Mouse (Mus musculus): Measurements from ENCODE around the gene Cyp2d40. TPM values are rescaled to one million over a fixed set of nuclear protein-coding genes. Genes with fewer than 3 reads are reported as not detected.

Cyp2d40 gene
- not detected in 2 replicates for polyA plus RNA-seq (2015; fragmentation: Nextera tagmentation; extraction: Ambion mirVana)

DNA sequence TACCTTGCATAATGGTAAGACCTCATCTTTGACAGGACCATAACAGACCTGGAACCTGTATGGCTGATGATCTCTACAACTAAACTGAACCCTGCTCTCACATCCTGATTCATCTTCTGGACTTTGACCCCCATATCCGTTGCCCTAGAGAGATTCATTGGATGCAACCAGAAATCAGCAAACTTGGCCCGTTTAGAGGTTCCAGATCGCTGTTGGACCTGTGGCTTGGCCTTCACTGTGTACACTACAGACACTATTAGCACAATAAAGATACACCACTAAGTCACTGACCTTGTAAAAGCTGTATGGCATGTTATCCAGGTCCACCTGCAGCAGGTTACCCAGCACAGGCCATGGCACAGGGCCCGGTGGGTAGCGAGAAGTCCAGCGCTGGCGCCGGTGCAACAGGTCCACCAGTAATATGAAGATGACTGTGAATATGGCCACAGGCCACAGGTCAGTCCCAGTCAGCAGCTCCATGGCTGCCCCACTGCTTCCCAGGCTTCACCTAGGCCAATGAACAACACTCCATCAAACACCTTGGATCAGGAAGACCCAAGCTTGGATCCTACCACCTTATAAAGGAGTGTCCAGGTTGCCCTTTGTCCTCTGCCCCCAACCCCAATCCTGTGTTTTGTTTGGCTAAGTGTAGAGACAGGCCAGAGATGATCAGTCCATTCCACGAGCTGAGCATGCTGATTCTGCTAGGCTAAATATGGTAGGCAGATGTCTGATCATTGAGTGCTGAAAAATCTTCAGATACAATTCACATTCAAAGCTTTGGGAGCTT is at the start of gene Cyp2d40:
Gene Cyp2d40, minus strand, starts transcription at position 553 of the 790 bp plus-strand sequence.
- no peak for ATAC-seq (replicated peaks; ENCODE audit: insufficient number of reproducible peaks, insufficient read depth, low FRiP score, low read depth)
- H3K4me1 ChIP-seq (replicated peaks): no peaks in the 10 kb centered on the region
- no peak within 1 kb of the TSS for H3K27ac ChIP-seq
- no peaks in the 10 kb centered on the region for H3K36me3 ChIP-seq
- WGBS: 84% methylated on average over 9 of the region's 9 CpGs
- H3K27me3 ChIP-seq: no peaks in the 10 kb centered on the region
- H3K9me3 ChIP-seq (replicated peaks): no peaks in the 10 kb centered on the region
- H3K4me3 ChIP-seq: no peak within 1 kb of the TSS
- no peak within 1 kb of the TSS for H3K4me2 ChIP-seq
- no peak within 1 kb of the TSS for H3K9ac ChIP-seq

DNA sequence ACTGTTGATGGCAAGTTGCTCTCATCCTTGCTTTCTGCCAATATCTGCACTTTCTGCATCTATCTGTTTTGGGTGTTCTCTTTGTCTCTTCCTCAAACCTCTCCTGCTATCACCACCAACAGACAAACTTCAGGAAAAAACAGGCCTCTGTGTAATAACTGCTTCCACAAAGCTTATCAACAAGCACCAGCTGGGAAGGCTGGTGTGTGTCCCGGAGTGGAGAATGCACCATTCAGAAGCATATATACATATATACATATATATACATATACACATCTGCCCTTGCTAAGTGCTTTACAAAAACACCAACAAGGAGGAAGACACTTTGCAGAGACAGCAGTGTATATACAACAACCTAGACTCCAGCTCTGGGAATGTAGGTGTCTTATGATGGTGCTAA is 46.6 kb upstream of the Cyp2d40 start:
- Histone ChIP-seq H3K36me3 (peaks cover 8% of the 10 kb centered on the region), H3K27me3 (no peaks in the 10 kb centered on the region), H3K4me2 (no peak overlapping the region), H3K4me3 (no peak overlapping the region), H3K4me1 (replicated peaks) (no peaks in the 10 kb centered on the region), H3K9ac (no peak overlapping the region), H3K9me3 (replicated peaks) (no peaks in the 10 kb centered on the region), H3K27ac (no peak overlapping the region)
- 58% methylated on average over 1 of the region's 1 CpGs for WGBS
- ATAC-seq (replicated peaks; ENCODE audit: insufficient number of reproducible peaks, insufficient read depth, low FRiP score, low read depth): no peak

DNA sequence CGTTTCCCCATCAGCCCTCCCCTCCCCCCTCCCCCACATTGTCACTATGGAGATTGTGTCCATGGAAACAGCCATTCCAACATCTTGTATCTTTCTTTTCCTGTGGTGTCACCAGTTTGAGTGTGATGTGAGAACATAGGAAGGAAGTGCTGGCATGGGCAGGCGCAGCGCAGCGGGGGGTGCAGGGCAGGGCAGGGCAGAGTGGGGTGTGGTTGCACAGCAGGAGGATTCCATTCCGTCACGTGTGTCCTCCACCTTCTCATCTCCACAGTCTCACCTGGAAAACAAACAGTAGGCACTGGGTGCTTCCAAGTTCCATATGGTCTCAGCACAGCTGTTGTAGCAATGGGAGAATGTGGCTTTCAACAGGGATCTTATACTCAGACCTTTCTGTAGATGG is 45.5 kb upstream of the Cyp2d40 start:
- Histone ChIP-seq H3K4me1 (replicated peaks) (no peaks in the 10 kb centered on the region), H3K9me3 (replicated peaks) (no peaks in the 10 kb centered on the region), H3K27ac (no peak overlapping the region), H3K4me3 (no peak overlapping the region), H3K27me3 (no peaks in the 10 kb centered on the region), H3K36me3 (peaks cover 8% of the 10 kb centered on the region), H3K9ac (no peak overlapping the region), H3K4me2 (no peak overlapping the region)
- 74% methylated on average over 6 of the region's 6 CpGs for WGBS
- no peak for ATAC-seq (replicated peaks; ENCODE audit: insufficient number of reproducible peaks, insufficient read depth, low FRiP score, low read depth)

DNA sequence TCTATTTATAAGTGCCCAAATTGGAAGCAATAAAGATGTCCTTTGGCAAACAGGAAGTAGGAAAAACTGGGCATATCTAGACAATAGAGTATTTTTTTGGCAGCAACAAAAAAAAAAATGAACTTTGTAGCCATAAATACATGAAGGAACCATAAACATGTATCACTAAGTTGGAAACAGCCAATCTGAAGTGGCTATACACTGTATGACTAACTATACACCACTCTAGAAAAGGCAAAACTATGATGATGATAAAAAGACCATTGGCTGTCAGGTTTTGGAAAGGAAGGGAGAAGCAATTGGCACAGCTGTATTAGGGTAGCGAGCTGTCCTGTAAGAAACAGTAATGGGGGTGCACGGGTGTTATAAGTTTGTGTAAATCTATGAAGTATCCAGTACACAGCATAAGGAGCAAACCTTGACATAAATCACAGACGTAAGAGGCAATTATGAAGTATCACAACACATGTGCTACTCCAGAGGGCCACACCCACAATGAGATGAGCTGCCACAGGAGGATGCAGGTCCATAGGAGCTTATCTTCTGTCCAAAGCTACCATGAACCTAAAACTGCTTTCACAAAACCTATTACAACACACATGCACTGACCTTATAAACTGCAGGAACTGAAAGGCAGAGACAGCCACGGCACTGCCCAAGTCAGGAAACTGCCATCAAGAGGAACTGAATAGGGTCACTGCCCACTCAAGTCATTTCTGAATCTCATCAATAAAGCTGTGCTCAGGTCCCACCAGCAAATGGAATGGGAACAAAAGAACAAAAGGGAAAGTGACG is 43.2 kb upstream of the Cyp2d40 start:
- Histone ChIP-seq H3K36me3 (peaks cover 8% of the 10 kb centered on the region), H3K4me2 (no peak overlapping the region), H3K27ac (no peak overlapping the region), H3K4me3 (no peak overlapping the region), H3K4me1 (replicated peaks) (no peaks in the 10 kb centered on the region), H3K27me3 (no peaks in the 10 kb centered on the region), H3K9ac (no peak overlapping the region), H3K9me3 (replicated peaks) (no peaks in the 10 kb centered on the region)
- ATAC-seq (replicated peaks; ENCODE audit: insufficient number of reproducible peaks, insufficient read depth, low FRiP score, low read depth): no peak
- WGBS: 81% methylated on average over 5 of the region's 5 CpGs

DNA sequence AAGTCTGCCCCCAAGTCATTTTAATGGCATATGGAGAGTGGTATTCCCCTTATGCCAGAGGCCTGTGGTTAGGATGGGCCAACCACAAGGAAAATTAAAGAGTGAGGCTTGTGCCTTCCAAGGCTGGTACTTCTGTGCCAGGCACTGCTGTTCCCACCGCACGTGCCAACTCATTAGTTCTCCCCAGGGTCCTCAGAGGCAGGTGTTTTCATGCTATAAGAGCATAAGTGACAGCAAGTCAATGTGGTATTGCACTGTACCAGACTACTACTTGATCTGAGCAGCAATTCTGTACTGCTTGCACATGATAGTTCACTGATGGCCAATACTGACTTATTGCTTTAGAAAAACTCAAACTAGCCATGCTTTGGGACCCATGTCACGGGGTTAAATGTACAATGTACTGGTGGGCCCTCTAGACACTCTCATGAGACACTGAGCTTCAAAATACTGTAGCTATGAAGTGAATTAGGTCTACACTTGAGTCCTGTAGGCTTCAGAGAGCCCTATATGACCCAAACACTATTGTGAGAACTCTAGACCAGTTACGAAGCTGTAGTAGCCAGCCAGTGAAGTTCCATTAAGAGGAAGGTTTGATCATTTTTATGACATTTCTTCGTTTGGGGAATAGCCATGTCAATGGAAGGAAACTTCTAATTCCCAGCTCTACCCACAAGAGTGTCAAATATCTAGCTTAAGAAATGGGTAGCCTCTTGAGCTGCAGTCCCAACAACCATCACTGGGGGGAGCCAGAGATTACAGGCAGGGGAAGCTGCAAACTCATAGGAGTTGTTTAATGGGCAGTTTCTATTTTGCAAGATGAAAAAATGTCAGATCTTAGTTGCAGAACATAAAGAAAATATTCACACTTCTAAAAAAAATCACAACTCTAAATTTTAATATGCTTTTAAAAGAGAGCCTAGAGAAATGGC is 41.0 kb upstream of the Cyp2d40 start:
- H3K36me3 ChIP-seq: no peaks in the 10 kb centered on the region
- H3K4me1 ChIP-seq (replicated peaks): no peaks in the 10 kb centered on the region
- no peak overlapping the region for H3K9ac ChIP-seq
- H3K4me2 ChIP-seq: no peak overlapping the region
- no peaks in the 10 kb centered on the region for H3K9me3 ChIP-seq (replicated peaks)
- no peaks in the 10 kb centered on the region for H3K27me3 ChIP-seq
- no peak overlapping the region for H3K27ac ChIP-seq
- no peak overlapping the region for H3K4me3 ChIP-seq
- WGBS: 71% methylated on average over 5 of the region's 5 CpGs
- ATAC-seq (replicated peaks; ENCODE audit: insufficient number of reproducible peaks, insufficient read depth, low FRiP score, low read depth): no peak

- no peak for ATAC-seq (replicated peaks; ENCODE audit: insufficient number of reproducible peaks, insufficient read depth, low FRiP score, low read depth)
- H3K4me1 ChIP-seq (replicated peaks): no peaks in the 10 kb centered on the region
- H3K36me3 ChIP-seq: no peaks in the 10 kb centered on the region
- WGBS: 64% methylated on average over 3 of the region's 3 CpGs
- H3K9ac ChIP-seq: no peak overlapping the region
- no peak overlapping the region for H3K4me2 ChIP-seq
- no peaks in the 10 kb centered on the region for H3K9me3 ChIP-seq (replicated peaks)
- no peak overlapping the region for H3K27ac ChIP-seq
- H3K27me3 ChIP-seq: no peaks in the 10 kb centered on the region
- no peak overlapping the region for H3K4me3 ChIP-seq
Measured at GRCm38 (mm10) chr15:82795936-82796440, 32.0 kb upstream of the Cyp2d40 start.

GRCm38 (mm10) chr15:82794277-82794676 is 30.3 kb upstream of the Cyp2d40 start, which contains the start of gene Cyp2d26:
TSS of gene Cyp2d26 (minus strand) at chr15:82794294.
- no peak within 1 kb of the TSS for H3K27ac ChIP-seq
- no peak within 1 kb of the TSS for H3K4me2 ChIP-seq
- WGBS: 87% methylated on average over 5 of the region's 5 CpGs

DNA sequence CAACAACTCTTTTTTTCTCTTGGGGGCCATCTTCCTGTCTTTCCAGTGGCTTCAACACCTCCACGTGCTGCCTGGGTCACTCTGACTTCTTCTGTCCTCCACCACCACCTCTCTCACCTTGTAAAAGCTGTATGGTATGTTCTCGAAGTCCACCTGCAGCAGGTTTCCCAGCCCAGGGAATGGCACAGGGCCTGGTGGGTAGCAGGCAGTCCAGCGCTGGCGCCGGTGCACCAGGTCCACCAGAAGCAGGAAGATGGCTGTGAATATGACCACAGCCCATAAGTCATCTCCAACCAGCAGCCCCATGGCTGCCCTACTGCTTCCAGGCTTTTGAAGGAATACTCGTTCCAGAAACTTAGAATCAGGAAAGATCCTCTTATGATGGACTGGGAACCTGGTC is 29.9 kb upstream of the Cyp2d40 start:
- Histone ChIP-seq H3K9me3 (replicated peaks) (no peaks in the 10 kb centered on the region), H3K4me1 (replicated peaks) (no peaks in the 10 kb centered on the region), H3K27ac (no peak overlapping the region), H3K36me3 (no peaks in the 10 kb centered on the region), H3K9ac (no peak overlapping the region), H3K4me3 (no peak overlapping the region), H3K4me2 (no peak overlapping the region), H3K27me3 (no peaks in the 10 kb centered on the region)
- ATAC-seq (replicated peaks; ENCODE audit: insufficient number of reproducible peaks, insufficient read depth, low FRiP score, low read depth): no peak
- WGBS: 75% methylated on average over 6 of the region's 6 CpGs

More at GRCm38 (mm10) chr15:82794277-82794676, 30.3 kb upstream of the Cyp2d40 start, which contains the start of gene Cyp2d26:
- no peak within 1 kb of the TSS for H3K4me3 ChIP-seq
- no peak within 1 kb of the TSS for H3K9ac ChIP-seq
- H3K36me3 ChIP-seq: no peaks in the 10 kb centered on the region
- H3K9me3 ChIP-seq (replicated peaks): no peaks in the 10 kb centered on the region
- no peak for ATAC-seq (replicated peaks; ENCODE audit: insufficient number of reproducible peaks, insufficient read depth, low FRiP score, low read depth)
- H3K27me3 ChIP-seq: no peaks in the 10 kb centered on the region
- H3K4me1 ChIP-seq (replicated peaks): no peaks in the 10 kb centered on the region

DNA sequence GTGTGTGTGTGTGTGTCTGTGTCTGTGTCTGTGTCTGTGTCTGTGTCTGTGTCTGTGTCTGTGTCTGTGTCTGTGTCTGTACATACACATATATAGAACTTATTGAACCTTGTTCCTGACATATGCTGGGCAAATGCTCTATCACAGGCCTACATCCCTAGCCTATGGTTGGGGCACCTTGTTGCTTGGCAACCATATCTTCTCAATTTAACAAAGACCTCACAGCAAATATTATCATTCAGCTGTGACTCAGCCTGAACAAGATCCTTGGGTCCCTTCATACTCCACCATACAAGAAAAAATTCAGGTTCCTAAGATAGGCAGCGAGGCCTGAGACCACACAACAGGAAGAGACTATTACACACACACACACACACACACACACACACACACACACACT is 29.5 kb upstream of the Cyp2d40 start:
- no peak overlapping the region for H3K27ac ChIP-seq
- no peak for ATAC-seq (replicated peaks; ENCODE audit: insufficient number of reproducible peaks, insufficient read depth, low FRiP score, low read depth)
- no peak overlapping the region for H3K4me3 ChIP-seq
- H3K36me3 ChIP-seq: no peaks in the 10 kb centered on the region
- WGBS: 78% methylated on average over 1 of the region's 1 CpGs
- no peak overlapping the region for H3K4me2 ChIP-seq
- no peaks in the 10 kb centered on the region for H3K27me3 ChIP-seq
- H3K9ac ChIP-seq: no peak overlapping the region
- no peaks in the 10 kb centered on the region for H3K4me1 ChIP-seq (replicated peaks)
- no peaks in the 10 kb centered on the region for H3K9me3 ChIP-seq (replicated peaks)

DNA sequence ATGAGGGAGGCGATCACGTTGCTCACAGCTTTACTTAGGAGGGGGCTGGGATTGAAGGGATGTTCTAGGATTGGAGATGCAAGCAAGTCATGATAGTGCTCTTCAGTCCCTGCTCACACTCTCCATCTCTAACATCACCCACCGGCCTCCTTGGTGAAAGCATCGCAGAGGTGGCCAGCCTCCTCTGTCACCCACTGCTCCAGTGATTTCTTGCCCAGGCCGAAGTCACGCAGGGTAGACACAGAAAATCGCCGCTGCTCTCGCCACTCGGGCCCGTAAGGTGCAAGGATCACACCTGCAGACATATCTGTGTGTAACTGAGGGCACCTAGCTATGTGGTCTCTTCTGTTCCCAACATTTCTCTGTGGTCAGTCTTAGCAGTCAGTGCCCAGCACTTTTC is 28.6 kb upstream of the Cyp2d40 start:
- H3K27me3 ChIP-seq: no peaks in the 10 kb centered on the region

DNA sequence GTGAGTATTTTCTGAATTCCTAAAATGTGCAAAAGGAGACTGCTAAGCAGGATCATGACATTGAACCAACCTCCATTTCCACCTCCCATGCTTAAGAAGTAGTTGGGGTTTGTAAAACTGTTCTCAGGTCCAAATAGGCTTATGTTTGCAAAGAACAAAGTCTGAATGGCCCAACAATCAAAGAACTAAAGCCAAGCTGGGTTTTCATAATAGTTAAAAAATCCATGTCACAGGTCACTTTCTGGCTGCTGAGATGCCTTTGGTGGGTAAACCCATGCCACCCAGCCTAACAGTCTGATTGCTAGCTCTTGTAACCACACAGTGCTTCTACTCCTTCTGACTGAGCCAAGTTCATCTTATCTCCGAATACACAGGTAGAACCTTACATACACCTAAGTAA is 20.6 kb upstream of the Cyp2d40 start:
- Histone ChIP-seq H3K27me3 (no peaks in the 10 kb centered on the region), H3K9ac (no peak overlapping the region), H3K9me3 (replicated peaks) (no peaks in the 10 kb centered on the region), H3K27ac (no peak overlapping the region), H3K4me1 (replicated peaks) (no peaks in the 10 kb centered on the region), H3K4me3 (no peak overlapping the region), H3K36me3 (no peaks in the 10 kb centered on the region), H3K4me2 (no peak overlapping the region)
- no peak for ATAC-seq (replicated peaks; ENCODE audit: insufficient number of reproducible peaks, insufficient read depth, low FRiP score, low read depth)
- 74% methylated on average over 1 of the region's 1 CpGs for WGBS

More for the DNA sequence above, 28.6 kb upstream of the Cyp2d40 start:
- no peaks in the 10 kb centered on the region for H3K9me3 ChIP-seq (replicated peaks)
- ATAC-seq (replicated peaks; ENCODE audit: insufficient number of reproducible peaks, insufficient read depth, low FRiP score, low read depth): no peak
- no peak overlapping the region for H3K4me3 ChIP-seq
- no peak overlapping the region for H3K9ac ChIP-seq
- no peak overlapping the region for H3K4me2 ChIP-seq
- no peaks in the 10 kb centered on the region for H3K36me3 ChIP-seq
- 88% methylated on average over 11 of the region's 11 CpGs for WGBS
- no peak overlapping the region for H3K27ac ChIP-seq
- no peaks in the 10 kb centered on the region for H3K4me1 ChIP-seq (replicated peaks)
